Mouse (Mus musculus) testis, adult 2 months (tissue): Measurements from ENCODE around the gene Myh11. TPM values are rescaled to one million over a fixed set of nuclear protein-coding genes. Genes with fewer than 3 reads are reported as not detected.
A peak's percentile ranks its signal among the peaks of the same experiment; 100 is the strongest.

Experiments
- H3K27ac ChIP-seq: fragments of 200-500 bp; 2 replicates; pipeline ENCODE4 v1.5.1; 2012; ENCODE audit warnings: low read depth, low read length; ENCODE audit not compliant: control insufficient read depth, insufficient read depth
- H3K27me3 ChIP-seq: fragments of 200-500 bp; 2 replicates; pipeline ENCODE4 v1.6.1; 2012; ENCODE audit warnings: mild to moderate bottlenecking, low read length, moderate library complexity; ENCODE audit not compliant: control insufficient read depth, insufficient read depth
- H3K36me3 ChIP-seq: fragments of 200-500 bp; 2 replicates; pipeline ENCODE4 v1.6.1; 2012; ENCODE audit warnings: mild to moderate bottlenecking, low read length; ENCODE audit not compliant: control insufficient read depth, insufficient read depth
- H3K4me1 ChIP-seq: fragments of 200-500 bp; 2 replicates; pipeline ENCODE4 v1.6.1; 2012; ENCODE audit warnings: low read length; ENCODE audit not compliant: control insufficient read depth, insufficient read depth
- H3K4me3 ChIP-seq: fragments of 200-500 bp; 2 replicates; pipeline ENCODE4 v1.5.1; 2012; ENCODE audit warnings: low read depth, mild to moderate bottlenecking, low read length, moderate library complexity, mixed read lengths; ENCODE audit not compliant: control insufficient read depth
- CTCF ChIP-seq: fragments of 200-500 bp; IDR thresholded peaks from 2 replicates; pipeline ENCODE4 v1.5.1; 2012; ENCODE audit warnings: low read depth, mild to moderate bottlenecking, inconsistent platforms, low read length, moderate library complexity; ENCODE audit not compliant: control insufficient read depth, insufficient read depth, insufficient replicate concordance
- POLR2A ChIP-seq: fragments of 200-500 bp; IDR thresholded peaks from 2 replicates; pipeline ENCODE4 v1.6.1; 2012; ENCODE audit warnings: low read depth, mild to moderate bottlenecking, inconsistent platforms, low read length, moderate library complexity; ENCODE audit not compliant: control insufficient read depth
- polyA plus RNA-seq: library from polyadenylated mRNA; depleted of rRNA; stranded (reverse); fragments of >200 nt; gene quantifications from 2 replicates; pipeline ENCODE4 v1.2.3, GENCODE M21; 2012

The Myh11 gene
- polyA plus RNA-seq, 1 experiment, result 8.4 TPM

DNA sequence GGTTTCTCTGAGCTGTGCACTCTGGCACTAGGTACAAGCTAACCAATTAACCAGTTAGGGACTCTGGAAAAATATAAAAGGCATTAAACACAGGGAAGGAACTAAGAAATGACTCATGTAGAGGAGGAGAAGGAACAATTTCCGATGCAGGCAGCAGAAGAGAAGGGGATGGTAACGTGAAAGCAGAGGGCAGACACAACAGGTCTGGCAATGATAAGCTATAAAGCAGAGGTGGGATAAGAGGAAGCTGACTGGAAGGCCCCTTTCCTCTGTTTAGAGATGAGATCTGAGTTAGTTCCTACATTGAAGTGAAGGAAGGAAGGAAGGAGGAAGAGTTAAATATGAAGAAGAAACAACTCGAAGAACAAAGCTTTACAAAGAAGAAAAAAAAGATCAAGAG is 18.7 kb upstream of the Myh11 start:
- H3K4me3 ChIP-seq, result no peak overlapping the region
- TF ChIP-seq POLR2A (no peak), CTCF (no peak)
- no peaks in the 10 kb centered on the region for H3K4me1 ChIP-seq
- no peaks in the 10 kb centered on the region for H3K27me3 ChIP-seq
- H3K36me3 ChIP-seq, result peaks cover 1% of the 10 kb centered on the region
- H3K27ac ChIP-seq, result no peak overlapping the region

DNA sequence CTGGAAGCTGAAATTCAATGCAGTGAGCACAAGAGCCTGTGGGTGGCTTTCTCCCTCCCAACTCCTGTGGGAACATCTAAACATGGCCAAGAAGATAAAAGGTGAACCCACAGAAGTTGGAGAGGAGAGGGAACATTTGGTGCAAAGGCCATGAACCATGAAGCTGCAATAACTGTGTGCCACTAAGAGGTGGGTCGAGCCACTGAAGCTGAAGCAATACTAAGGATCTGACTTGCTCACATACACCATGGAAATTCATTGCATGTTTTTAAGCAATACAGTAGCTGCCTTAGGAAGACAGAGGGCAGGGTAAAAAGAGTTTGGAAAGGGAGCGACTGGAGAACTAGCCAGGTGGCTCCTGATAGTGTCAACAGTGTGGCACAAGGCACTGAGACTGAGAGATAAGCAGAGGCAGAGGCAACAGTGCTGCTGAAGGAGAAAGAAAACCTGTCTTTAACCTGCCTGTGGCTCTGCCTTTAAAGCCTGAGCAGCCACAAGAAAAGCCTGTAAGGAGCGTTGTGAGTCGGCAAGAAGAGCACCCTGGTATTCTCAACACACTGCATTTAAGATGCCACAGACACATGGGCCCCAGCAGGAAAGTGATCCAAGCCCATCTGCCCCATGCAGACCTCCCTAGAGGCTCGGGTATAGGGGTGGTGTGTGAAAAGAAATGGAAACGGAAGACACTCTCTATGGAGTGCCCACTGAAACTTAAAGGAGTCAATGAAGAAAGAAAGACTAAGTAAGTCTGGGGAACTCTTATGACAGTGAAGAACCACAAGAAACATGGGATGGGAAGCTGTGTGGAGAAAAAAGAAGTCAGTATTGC is 17.3 kb upstream of the Myh11 start:
- no peaks in the 10 kb centered on the region for H3K4me1 ChIP-seq
- H3K27ac ChIP-seq, result peak overlapping the region; percentile 49; the same call in 1 of the 2 replicates
- H3K36me3 ChIP-seq, result peaks cover 2% of the 10 kb centered on the region
- no peak for TF ChIP-seq CTCF
- no peak for TF ChIP-seq POLR2A
- H3K27me3 ChIP-seq, result no peaks in the 10 kb centered on the region
- H3K4me3 ChIP-seq, result 0 out of 2 replicates have a peak overlapping the region, but pooled peaks have one; percentile 16

DNA sequence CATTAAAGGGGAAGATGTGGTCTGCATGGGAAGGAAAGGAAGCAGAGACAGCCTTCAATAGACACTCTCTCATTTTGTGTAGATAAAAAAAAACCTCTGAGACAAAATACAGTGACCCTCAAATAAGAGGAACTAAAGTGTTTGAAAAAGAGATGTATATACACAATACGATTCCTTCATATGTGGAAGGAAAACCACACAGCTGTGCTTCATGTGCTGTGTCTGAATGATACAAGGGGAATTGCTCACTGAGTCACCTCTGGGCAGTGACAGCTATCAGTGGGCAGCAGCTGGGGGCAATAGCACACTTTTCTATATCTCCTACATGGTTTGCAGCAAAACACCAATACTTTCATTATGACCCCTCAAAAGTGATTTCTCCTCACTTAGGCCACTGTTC is 16.2 kb upstream of the Myh11 start:
- no peak for TF ChIP-seq POLR2A
- TF ChIP-seq CTCF, result no peak
- Histone ChIP-seq H3K36me3 (peaks cover 2% of the 10 kb centered on the region; the same call in 1 of the 2 replicates), H3K27me3 (no peaks in the 10 kb centered on the region), H3K4me3 (no peak overlapping the region), H3K27ac (no peak overlapping the region), H3K4me1 (no peaks in the 10 kb centered on the region)

DNA sequence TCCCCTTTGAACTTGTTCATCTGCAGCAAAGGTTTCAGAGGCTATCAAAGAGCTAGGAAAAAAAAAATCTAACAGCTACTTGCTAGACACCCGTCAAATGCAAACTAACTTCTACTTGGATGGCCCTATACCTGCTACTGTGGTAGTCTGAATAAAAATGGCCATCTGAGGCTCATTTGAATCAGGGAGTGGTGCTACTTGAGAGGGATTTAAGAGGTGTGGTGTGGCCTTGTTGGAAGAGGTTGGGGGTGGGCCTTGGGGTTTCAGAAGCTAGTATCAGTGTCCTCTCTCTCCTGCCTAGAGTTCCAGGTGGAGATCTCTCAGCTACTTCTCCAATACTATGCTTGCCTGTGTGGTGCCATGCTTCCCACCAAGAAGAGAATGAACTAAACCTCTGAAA is 15.3 kb upstream of the Myh11 start:
- Histone ChIP-seq H3K36me3 (peaks cover 2% of the 10 kb centered on the region; the same call in 1 of the 2 replicates), H3K27ac (no peak overlapping the region), H3K27me3 (no peaks in the 10 kb centered on the region), H3K4me3 (no peak overlapping the region), H3K4me1 (no peaks in the 10 kb centered on the region)
- TF ChIP-seq CTCF (no peak), POLR2A (no peak)

DNA sequence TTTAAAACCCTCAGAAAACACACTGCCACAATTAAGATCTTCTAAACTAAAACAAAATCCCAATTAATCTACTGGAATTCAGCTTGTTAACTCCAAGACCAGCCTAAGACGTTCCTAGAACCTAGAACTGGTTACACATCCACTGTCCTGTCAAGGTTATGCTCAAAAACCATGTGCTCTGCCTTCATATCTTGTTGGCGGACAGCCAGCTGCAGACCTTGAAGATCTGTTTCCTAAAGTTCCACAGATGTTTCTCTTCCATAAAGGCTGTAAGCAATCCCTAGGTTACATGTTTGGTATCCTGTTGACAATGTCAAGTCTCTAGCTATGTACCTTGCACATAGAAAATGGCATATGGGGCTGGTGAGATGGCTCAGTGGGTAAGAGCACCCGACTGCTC is 13.6 kb upstream of the Myh11 start:
- H3K27ac ChIP-seq, result no peak overlapping the region
- TF ChIP-seq CTCF (no peak), POLR2A (no peak)
- no peaks in the 10 kb centered on the region for H3K4me1 ChIP-seq
- H3K27me3 ChIP-seq, result no peaks in the 10 kb centered on the region
- peaks cover 2% of the 10 kb centered on the region for H3K36me3 ChIP-seq
- no peak overlapping the region for H3K4me3 ChIP-seq

DNA sequence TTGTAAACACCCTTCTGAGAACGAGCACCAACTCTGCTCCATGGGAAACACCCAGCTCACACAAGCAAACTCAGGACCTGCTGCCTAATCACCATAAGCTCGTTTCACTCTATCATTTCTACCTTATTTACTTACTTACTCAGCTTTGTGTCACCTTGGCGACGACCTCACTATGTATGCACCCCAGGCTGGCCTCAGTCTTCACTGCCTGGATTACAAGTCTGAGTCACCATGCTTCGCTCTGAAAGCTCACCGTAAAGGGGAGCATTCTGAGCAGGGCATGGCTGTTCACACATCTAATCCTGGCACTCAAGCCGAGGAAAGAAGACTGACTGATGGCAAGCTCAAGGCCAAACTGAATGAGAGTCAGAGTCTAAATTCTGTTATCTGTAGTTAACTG is 12.5 kb upstream of the Myh11 start:
- Histone ChIP-seq H3K27ac (peak overlapping the region; percentile 21; the same call in 1 of the 2 replicates), H3K36me3 (peaks cover 2% of the 10 kb centered on the region), H3K4me3 (no peak overlapping the region), H3K4me1 (no peaks in the 10 kb centered on the region), H3K27me3 (no peaks in the 10 kb centered on the region)
- TF ChIP-seq CTCF (no peak), POLR2A (no peak)

DNA sequence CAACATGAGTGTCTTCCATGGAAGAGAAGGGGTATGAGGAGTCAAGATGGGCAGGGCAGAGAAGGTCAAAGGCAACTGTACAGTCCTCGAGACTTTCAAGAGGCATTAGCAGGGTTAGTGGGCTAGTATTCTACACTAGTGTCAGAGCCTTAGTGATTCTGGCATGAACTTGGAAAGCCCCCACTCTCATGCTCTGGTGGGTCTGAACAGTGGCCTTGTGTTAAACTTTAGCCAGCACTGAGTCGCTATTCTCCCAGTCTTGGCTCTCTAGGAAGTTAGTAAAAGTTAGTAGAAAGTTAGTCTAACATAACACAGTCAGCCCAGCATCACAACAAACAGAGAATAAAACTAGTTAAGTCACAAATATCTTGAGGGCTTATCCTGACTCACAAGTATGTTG is 12.0 kb upstream of the Myh11 start:
- H3K4me3 ChIP-seq, result no peak overlapping the region
- H3K4me1 ChIP-seq, result no peaks in the 10 kb centered on the region
- no peak overlapping the region for H3K27ac ChIP-seq
- H3K27me3 ChIP-seq, result no peaks in the 10 kb centered on the region
- H3K36me3 ChIP-seq, result peaks cover 2% of the 10 kb centered on the region
- TF ChIP-seq POLR2A (no peak), CTCF (no peak)

DNA sequence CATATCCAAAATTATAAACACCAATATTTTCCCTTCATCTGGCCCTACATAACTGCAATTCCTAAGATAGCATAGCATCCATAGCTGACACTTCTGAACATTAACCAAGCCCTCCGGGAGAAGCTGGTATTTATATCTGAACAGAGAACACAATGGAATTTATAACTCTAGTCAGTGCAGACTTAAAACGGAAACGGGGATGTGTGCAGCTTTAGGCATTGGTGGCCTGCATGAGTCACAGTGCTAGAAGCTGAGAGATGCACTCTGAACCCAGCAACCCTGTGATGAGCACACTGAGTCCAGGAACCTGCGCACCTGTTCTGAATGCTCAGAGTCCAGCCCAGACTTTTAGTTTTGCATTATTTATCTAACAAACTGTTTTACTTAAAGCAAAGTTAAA is 7.3 kb upstream of the Myh11 start:
- Histone ChIP-seq H3K4me3 (no peak overlapping the region), H3K27ac (no peak overlapping the region), H3K27me3 (no peaks in the 10 kb centered on the region), H3K4me1 (no peaks in the 10 kb centered on the region; the same call in 1 of the 2 replicates), H3K36me3 (no peaks in the 10 kb centered on the region; the same call in none of the 2 replicates)
- TF ChIP-seq CTCF, result no peak
- TF ChIP-seq POLR2A, result no peak
